Mouse (Mus musculus) heart, embryonic 14.5 days (tissue): ENCODE data around the gene Svep1. TPM values are rescaled to one million over a fixed set of nuclear protein-coding genes. Genes with fewer than 3 reads are reported as not detected.
A peak's percentile ranks its signal among the peaks of the same experiment; 100 is the strongest.

ENCODE experiments used
- ATAC-seq: fragments of 200-750 bp; cut with Nextera tagmentation; 2 replicates; pipeline ENCODE4 v1.8.0; 2017; ENCODE audit warnings: low read depth, moderate TSS enrichment; ENCODE audit not compliant: insufficient number of reproducible peaks, insufficient read depth, low FRiP score
- H3K27ac ChIP-seq, 2 experiments: fragments of 200-500 bp in 1 of 2; fragments of 300-500 bp in 1 of 2; sonication (generic) in 1 of 2; replicated peaks in 1 of 2; 2 replicates each; pipeline ENCODE4 v1.5.1; 2012 to 2014; ENCODE audit warnings: low read depth in 2 of 2, low read length in 2 of 2, control low read depth in 1 of 2, mild to moderate bottlenecking in 1 of 2, mixed read lengths in 1 of 2; ENCODE audit not compliant: control insufficient read depth in 1 of 2, insufficient read depth in 1 of 2
- H3K27me3 ChIP-seq: fragments of 300-500 bp; sonication (generic); 2 replicates; pipeline ENCODE4 v1.6.1; 2014; ENCODE audit warnings: mild to moderate bottlenecking, low read length, control low read depth; ENCODE audit not compliant: control insufficient read depth, insufficient read depth
- H3K36me3 ChIP-seq: fragments of 300-500 bp; sonication (generic); 2 replicates; pipeline ENCODE4 v1.6.1; 2014; ENCODE audit warnings: mild to moderate bottlenecking, control low read depth, low read length, mixed read lengths; ENCODE audit not compliant: control insufficient read depth, insufficient read depth
- H3K4me1 ChIP-seq, 2 experiments: fragments of 200-500 bp in 1 of 2; fragments of 300-500 bp in 1 of 2; sonication (generic) in 1 of 2; 2 replicates each; pipeline ENCODE4 v1.6.1; 2012 to 2014; ENCODE audit warnings: low read length in 2 of 2, control low read depth in 1 of 2, mixed read lengths in 1 of 2; ENCODE audit not compliant: control insufficient read depth in 2 of 2, insufficient read depth in 2 of 2
- H3K4me2 ChIP-seq: fragments of 300-500 bp; sonication (generic); 2 replicates; pipeline ENCODE4 v1.6.1; 2014; ENCODE audit warnings: mild to moderate bottlenecking, low read length
- H3K4me3 ChIP-seq, 2 experiments: fragments of 200-500 bp in 1 of 2; fragments of 300-500 bp in 1 of 2; sonication (generic) in 1 of 2; 2 replicates each; pipeline ENCODE4 v1.5.1; 2012 to 2014; ENCODE audit warnings: low read length in 2 of 2, mild to moderate bottlenecking in 2 of 2, control low read depth in 1 of 2, low read depth in 1 of 2, moderate library complexity in 1 of 2; ENCODE audit not compliant: control insufficient read depth in 1 of 2, insufficient read depth in 1 of 2
- H3K9ac ChIP-seq: fragments of 300-500 bp; sonication (generic); 2 replicates; pipeline ENCODE4 v1.6.1; 2014; ENCODE audit warnings: mild to moderate bottlenecking, low read length
- H3K9me3 ChIP-seq: fragments of 300-500 bp; sonication (generic); 2 replicates; pipeline ENCODE4 v1.6.1; 2016; ENCODE audit warnings: low read length, control low read depth; ENCODE audit not compliant: control insufficient read depth
- WGBS: fragments of 180-500 bp; shearing (Covaris S2); extraction: QIAGEN DNeasy Blood & Tissue Kit; methylation state at CpG from one replicate; pipeline ENCODE4 v1.1.7; 2014; 5-methylcytosine and 5-hydroxymethylcytosine counted together
- polyA plus RNA-seq: library from polyadenylated mRNA; unstranded; fragments of >200 nt; fragmentation: Nextera tagmentation; extraction: Ambion mirVana; gene quantifications from 2 replicates; pipeline ENCODE4 v1.2.1, GENCODE M21; 2014

Svep1 gene
- polyA plus RNA-seq, 1 experiment from 2014 or later: 2.8 TPM

- Histone ChIP-seq H3K27ac (no peak overlapping the region), H3K9me3 (no peaks in the 10 kb centered on the region), H3K4me1 (0 out of 4 replicates have a peak, but pooled peaks cover 0 to 3% of the 10 kb centered on the region in 2 experiments), H3K4me3 (no peak overlapping the region), H3K9ac (no peak overlapping the region), H3K27me3 (no peaks in the 10 kb centered on the region), H3K36me3 (no peaks in the 10 kb centered on the region), H3K4me2 (no peak overlapping the region)
- 82% methylated on average over 3 of the region's 3 CpGs for WGBS
- no peak for ATAC-seq
Observed at GRCm38 (mm10) chr4:58085340-58085739, 121.3 kb downstream of the Svep1 start.

- Histone ChIP-seq H3K27me3 (no peaks in the 10 kb centered on the region), H3K4me1 (0 out of 4 replicates have a peak, but pooled peaks cover 0 to 3% of the 10 kb centered on the region in 2 experiments), H3K4me2 (no peak overlapping the region), H3K4me3 (no peak overlapping the region), H3K27ac (no peak overlapping the region), H3K36me3 (no peaks in the 10 kb centered on the region), H3K9ac (no peak overlapping the region), H3K9me3 (no peaks in the 10 kb centered on the region)
- WGBS: 93% methylated on average over 5 of the region's 5 CpGs
- no peak for ATAC-seq
Observed at GRCm38 (mm10) chr4:58084155-58084554, 122.5 kb downstream of the Svep1 start.

GRCm38 (mm10) chr4:58082588-58082987 is 124.1 kb downstream of the Svep1 start:
- 7% methylated on average over 5 of the region's 5 CpGs for WGBS
- ATAC-seq: no peak
- H3K4me2 ChIP-seq: no peak overlapping the region
- H3K4me3 ChIP-seq: no peak overlapping the region
- H3K4me1 ChIP-seq: 0 out of 4 replicates have a peak, but pooled peaks cover 0 to 3% of the 10 kb centered on the region in 2 experiments
- H3K27ac ChIP-seq: no peak overlapping the region
- no peaks in the 10 kb centered on the region for H3K36me3 ChIP-seq
- H3K27me3 ChIP-seq: no peaks in the 10 kb centered on the region
- H3K9ac ChIP-seq: no peak overlapping the region
- no peaks in the 10 kb centered on the region for H3K9me3 ChIP-seq

GRCm38 (mm10) chr4:58079631-58080030 is 127.0 kb downstream of the Svep1 start:
- Histone ChIP-seq H3K36me3 (no peaks in the 10 kb centered on the region), H3K27ac (no peak overlapping the region)
- 30% methylated on average over 10 of the region's 10 CpGs for WGBS

GRCm38 (mm10) chr4:58077950-58078349 is 128.7 kb downstream of the Svep1 start:
- no peak overlapping the region for H3K9ac ChIP-seq
- no peak for ATAC-seq

More at GRCm38 (mm10) chr4:58079631-58080030, 127.0 kb downstream of the Svep1 start:
- Histone ChIP-seq H3K4me2 (peak overlapping the region; percentile 26; the same call in 1 of the 2 replicates), H3K27me3 (no peaks in the 10 kb centered on the region), H3K4me3 (no peak overlapping the region), H3K9me3 (no peaks in the 10 kb centered on the region), H3K4me1 (no peaks in the 10 kb centered on the region), H3K9ac (no peak overlapping the region)
- ATAC-seq: no peak

DNA sequence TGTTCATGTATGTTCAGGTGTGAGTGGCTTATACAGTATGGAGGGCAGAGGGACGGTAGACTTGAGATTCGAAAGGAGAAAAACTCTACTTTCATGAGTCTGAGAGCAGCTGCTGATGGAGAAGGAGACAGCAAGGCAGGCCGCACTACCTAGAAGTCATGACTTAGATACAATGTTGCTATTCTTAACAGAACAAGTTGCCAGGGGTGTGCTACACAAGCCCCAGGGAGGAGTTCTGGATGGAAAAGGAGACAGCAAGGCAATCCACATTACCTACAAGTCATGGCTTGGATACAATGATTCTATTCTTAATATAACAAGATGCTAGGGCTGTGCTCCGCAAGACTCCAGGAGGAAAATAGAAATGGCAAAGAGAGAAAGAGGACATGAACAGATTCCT is 129.1 kb downstream of the Svep1 start:
- Histone ChIP-seq H3K27ac (no peak overlapping the region), H3K9ac (no peak overlapping the region), H3K4me3 (no peak overlapping the region), H3K4me2 (no peak overlapping the region), H3K9me3 (no peaks in the 10 kb centered on the region), H3K36me3 (no peaks in the 10 kb centered on the region), H3K4me1 (no peaks in the 10 kb centered on the region), H3K27me3 (no peaks in the 10 kb centered on the region)
- no peak for ATAC-seq
- WGBS: 92% methylated on average over 4 of the region's 4 CpGs

More at GRCm38 (mm10) chr4:58077950-58078349, 128.7 kb downstream of the Svep1 start:
- Histone ChIP-seq H3K4me1 (no peaks in the 10 kb centered on the region), H3K36me3 (no peaks in the 10 kb centered on the region), H3K27ac (no peak overlapping the region), H3K4me2 (no peak overlapping the region), H3K27me3 (no peaks in the 10 kb centered on the region), H3K9me3 (no peaks in the 10 kb centered on the region), H3K4me3 (no peak overlapping the region)
- 52% methylated on average over 6 of the region's 6 CpGs for WGBS

- no peak overlapping the region for H3K4me3 ChIP-seq
- H3K9ac ChIP-seq: no peak overlapping the region
- no peak for ATAC-seq
- no peak overlapping the region for H3K4me2 ChIP-seq
- WGBS: 78% methylated on average over 12 of the region's 12 CpGs
- no peaks in the 10 kb centered on the region for H3K27me3 ChIP-seq
- no peaks in the 10 kb centered on the region for H3K4me1 ChIP-seq
- H3K36me3 ChIP-seq: no peaks in the 10 kb centered on the region
- no peak overlapping the region for H3K27ac ChIP-seq
- no peaks in the 10 kb centered on the region for H3K9me3 ChIP-seq
Observed at GRCm38 (mm10) chr4:58072888-58073287, 133.8 kb downstream of the Svep1 start.

GRCm38 (mm10) chr4:58068886-58069285 is 137.8 kb downstream of the Svep1 start:
- Histone ChIP-seq H3K4me3 (no peak overlapping the region), H3K9me3 (no peaks in the 10 kb centered on the region), H3K9ac (no peak overlapping the region), H3K36me3 (no peaks in the 10 kb centered on the region), H3K4me2 (no peak overlapping the region), H3K4me1 (no peaks in the 10 kb centered on the region), H3K27me3 (no peaks in the 10 kb centered on the region), H3K27ac (no peak overlapping the region)
- 84% methylated on average over 5 of the region's 5 CpGs for WGBS
- ATAC-seq: no peak
